10 mouse cellular contexts compared by ENCODE assay signal in the genomic region with DNA sequence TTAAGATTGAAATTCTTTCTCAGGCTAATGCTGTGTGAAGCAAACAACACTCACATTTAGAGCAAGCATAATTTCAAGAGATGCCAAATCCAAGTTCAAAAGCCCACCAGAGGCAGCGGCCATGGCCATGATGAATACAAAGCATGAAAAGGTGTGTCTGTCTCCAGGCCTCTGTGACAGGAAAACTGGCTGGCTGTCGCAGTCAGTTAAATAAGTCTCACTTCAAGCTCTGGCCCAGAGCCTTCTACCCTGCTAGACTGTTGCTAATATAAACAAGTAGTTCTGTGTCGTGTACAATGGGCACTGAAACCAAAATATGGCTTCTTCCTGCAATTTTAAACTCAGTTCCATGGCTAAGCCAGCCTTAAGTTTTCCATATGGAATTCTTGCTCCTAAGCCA.
"Had no signal": no experiment of that assay in that cellular context is flagged by ENCODE, and none has a peak within 500 bp of the region (broad histone marks: within the 10 kb centered on the region; RNA-seq: fewer than 3 reads in every experiment).

No protein-coding gene starts in this region.

- H3K36me3 ChIP-seq: liver, embryonic 15.5 days; neural tube, embryonic 12.5 days had no signal

- H3K9me3 ChIP-seq: limb, embryonic 13.5 days; liver, embryonic 15.5 days; neural tube, embryonic 12.5 days had no signal

- H3K4me1 ChIP-seq: liver, embryonic 15.5 days had no signal

- DNase-seq: kidney, adult 8-10 months; kidney, postnatal 25 days; layer of hippocampus, postnatal 36 days; lung, adult 2 months; thymus, postnatal 4 days had no signal

- H3K27ac ChIP-seq: limb, embryonic 13.5 days; liver, embryonic 15.5 days; neural tube, embryonic 12.5 days; stomach, postnatal 0 days had no signal

- H3K4me3 ChIP-seq: limb, embryonic 13.5 days; liver, embryonic 15.5 days; neural tube, embryonic 12.5 days had no signal

- H3K27me3 ChIP-seq: limb, embryonic 13.5 days; liver, embryonic 15.5 days; neural tube, embryonic 12.5 days had no signal

- H3K9ac ChIP-seq: limb, embryonic 13.5 days; liver, embryonic 15.5 days; neural tube, embryonic 12.5 days had no signal

- H3K4me2 ChIP-seq: limb, embryonic 13.5 days; liver, embryonic 11.5 days; liver, embryonic 15.5 days; neural tube, embryonic 12.5 days had no signal
